Mouse (Mus musculus) small intestine, adult 2 months (tissue): Measurements from ENCODE around the gene Krt14.

Source experiments
- CTCF ChIP-seq: fragments of 200-500 bp; IDR thresholded peaks from 2 replicates; pipeline ENCODE4 v1.5.1; 2012; ENCODE audit warnings: low read depth, mild to moderate bottlenecking, control low read depth, inconsistent platforms, low read length, moderate library complexity, mixed read lengths; ENCODE audit not compliant: insufficient replicate concordance, insufficient read length; ENCODE audit errors: extremely low read depth
- POLR2A ChIP-seq: fragments of 200-500 bp; IDR thresholded peaks from 2 replicates; pipeline ENCODE4 v1.6.1; 2012; ENCODE audit warnings: low read depth, mild to moderate bottlenecking, control low read depth, inconsistent platforms, low read length, moderate library complexity

- TF ChIP-seq CTCF: no peak
- no peak for TF ChIP-seq POLR2A
These were observed 28.1 kb downstream of the Krt14 start for GRCm38 (mm10) chr11:100179260-100179659.
